Mouse (Mus musculus): ENCODE data around the gene Gm11168. TPM values are rescaled to one million over a fixed set of nuclear protein-coding genes. Genes with fewer than 3 reads are reported as not detected.
"Not testable (repeated sequence)": the region's sequence is repeated elsewhere in the genome, so short reads cannot be mapped to it uniquely, and the experiment has no call there.

Gene Gm11168
- total RNA-seq (2021): not detected
- long read RNA-seq: 0 reads

DNA sequence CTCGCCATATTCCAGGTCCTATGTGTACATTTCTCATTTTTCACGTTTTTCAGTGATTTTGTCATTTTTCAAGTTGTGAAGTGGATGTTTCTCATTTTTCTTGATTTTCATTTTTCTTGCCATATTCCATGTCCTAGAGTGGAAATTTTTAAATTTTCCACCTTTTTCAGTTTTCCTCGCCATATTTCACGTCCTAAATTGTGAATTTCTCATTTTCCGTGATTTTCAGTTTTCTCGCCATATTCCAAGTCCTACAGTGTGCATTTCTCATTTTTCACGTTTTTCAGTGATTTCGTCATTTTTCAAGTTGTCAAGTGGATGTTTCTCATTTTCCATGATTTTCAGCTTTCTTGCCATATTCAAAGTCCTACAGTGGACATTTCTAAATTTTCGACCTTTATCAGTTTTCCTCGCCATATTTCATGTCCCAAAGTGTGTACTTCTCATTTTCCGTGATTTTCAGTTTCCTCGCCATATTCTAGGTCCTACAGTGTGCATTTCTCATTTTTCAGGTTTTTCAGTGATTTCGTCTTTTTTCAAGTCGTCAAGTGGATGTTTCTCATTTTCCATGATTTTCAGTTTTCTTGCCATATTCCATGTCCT, at the start of gene Gm11168:
Gene Gm11168 (plus strand): TSS at position 553 of the 603 bp plus-strand sequence.
- DNase-seq (ENCODE audit: low spot score in 2 of 2): not testable (repeated sequence)

DNA sequence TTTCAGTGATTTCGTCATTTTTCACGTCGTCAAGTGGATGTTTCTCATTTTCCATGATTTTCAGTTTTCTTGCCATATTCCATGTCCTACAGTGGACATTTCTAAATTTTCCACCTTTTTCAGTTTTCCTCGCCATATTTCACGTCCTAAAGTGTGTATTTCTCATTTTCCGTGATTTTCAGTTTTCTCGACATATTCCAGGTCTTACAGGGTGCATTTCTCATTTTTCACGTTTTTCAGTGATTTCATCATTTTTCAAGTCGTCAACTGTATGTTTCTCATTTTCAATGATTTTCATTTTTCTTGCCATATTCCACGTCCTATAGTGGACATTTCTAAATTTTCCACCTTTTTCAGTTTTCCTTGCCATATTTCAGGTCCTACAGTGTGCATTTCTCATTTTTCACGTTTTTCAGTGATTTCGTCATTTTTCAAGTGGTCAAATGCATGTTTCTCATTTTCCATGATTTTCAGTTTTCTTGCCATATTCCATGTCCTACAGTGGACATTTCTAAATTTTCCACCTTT, 2.6 kb upstream of the Gm11168 start, which contains the start of gene Gm10722:
Gene Gm10722 (plus strand): TSS at position 478 of the 528 bp plus-strand sequence.
- DNase-seq (ENCODE audit: low spot score in 2 of 2): peak; percentile 22 to 29

DNA sequence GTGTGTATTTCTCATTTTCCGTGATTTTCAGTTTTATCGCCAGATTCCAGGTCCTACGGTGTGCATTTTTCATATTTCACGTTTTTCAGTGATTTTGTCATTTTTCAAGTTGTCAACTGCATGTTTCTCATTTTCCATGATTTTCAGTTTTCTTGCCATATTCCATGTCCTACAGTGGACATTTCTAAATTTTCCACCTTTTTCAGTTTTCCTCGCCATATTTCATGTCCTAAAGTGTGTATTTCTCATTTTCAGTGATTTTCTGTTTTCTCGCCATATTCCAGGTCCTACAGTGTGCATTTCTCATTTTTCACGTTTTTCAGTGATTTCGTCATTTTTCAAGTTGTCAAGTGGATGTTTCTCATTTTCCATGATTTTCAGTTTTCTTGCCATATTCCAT, 2.1 kb upstream of the Gm11168 start:
- peak; percentile 20 to 33 for DNase-seq (ENCODE audit: low spot score in 2 of 2)

DNA sequence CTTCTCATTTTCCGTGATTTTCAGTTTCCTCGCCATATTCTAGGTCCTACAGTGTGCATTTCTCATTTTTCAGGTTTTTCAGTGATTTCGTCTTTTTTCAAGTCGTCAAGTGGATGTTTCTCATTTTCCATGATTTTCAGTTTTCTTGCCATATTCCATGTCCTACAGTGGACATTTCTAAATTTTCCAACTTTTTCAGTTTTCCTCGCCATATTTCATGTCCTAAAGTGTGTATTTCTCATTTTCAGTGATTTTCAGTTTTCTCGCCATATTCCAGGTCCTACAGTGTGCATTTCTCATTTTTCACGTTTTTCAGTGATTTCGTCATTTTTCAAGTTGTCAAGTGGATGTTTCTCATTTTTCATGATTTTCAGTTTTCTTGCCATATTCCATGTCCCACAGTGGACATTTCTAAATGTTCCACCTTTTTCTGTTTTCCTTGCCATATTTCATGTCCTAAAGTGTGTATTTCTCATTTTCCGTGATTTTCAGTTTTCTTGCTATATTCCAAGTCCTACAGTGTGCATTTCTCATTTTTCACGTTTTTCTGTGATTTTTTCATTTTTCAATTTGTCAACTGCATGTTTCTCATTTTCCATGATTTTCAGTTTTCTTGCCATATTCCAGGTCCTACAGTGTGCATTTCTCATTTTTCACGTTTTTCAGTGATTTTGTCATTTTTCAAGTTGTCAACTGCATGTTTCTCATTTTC, 1.0 kb upstream of the Gm11168 start:
- peak; percentile 100 for DNase-seq (ENCODE audit: low spot score in 2 of 2)

DNA sequence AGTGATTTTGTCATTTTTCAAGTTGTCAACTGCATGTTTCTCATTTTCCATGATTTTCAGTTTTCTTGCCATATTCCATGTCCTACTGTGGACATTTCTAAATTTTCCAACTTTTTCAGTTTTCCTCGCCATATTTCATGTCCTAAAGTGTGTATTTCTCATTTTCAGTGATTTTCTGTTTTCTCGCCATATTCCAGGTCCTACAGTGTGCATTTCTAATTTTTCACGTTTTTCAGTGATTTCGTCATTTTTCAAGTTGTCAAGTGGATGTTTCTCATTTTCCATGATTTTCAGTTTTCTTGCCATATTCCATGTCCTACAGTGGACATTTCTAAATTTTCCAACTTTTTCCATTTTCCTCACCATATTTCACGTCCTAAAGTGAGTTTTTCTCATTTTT, 3.0 kb downstream of the Gm11168 start:
- not testable (repeated sequence) for DNase-seq (ENCODE audit: low spot score in 2 of 2)

DNA sequence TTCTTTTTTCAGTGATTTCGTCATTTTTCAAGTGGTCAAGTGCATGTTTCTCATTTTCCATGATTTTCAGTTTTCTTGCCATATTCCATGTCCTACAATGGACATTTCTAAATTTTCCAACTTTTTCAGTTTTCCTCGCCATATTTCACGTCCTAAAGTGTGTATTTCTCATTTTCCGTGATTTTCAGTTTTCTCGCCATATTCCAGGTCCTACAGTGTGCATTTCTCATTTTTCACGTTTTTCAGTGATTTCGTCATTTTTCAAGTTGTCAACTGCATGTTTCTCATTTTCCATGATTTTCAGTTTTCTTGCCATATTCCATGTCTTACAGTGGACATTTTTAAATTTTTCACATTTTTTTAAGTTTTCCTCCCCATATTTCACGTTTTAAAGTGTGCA, 3.5 kb downstream of the Gm11168 start:
- DNase-seq (ENCODE audit: low spot score in 2 of 2): peak; percentile 95 to 100

DNA sequence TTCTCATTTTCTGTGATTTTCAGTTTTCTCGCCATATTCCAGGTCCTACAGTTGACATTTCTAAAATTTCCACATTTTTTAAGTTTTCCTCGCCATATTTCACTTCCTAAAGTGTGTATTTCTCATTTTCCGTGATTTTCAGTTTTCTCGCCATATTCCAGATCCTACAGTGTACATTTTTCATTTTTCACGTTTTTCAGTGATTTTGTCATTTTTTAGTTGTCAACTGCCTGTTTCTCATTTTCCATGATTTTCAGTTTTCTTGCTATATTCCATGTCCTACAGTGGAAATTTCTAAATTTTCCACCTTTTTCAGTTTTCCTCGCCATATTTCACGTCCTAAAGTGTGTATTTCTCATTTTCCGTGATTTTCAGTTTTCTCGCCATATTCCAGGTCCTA, 4.1 kb downstream of the Gm11168 start:
- DNase-seq (ENCODE audit: low spot score in 2 of 2): not testable (repeated sequence)

DNA sequence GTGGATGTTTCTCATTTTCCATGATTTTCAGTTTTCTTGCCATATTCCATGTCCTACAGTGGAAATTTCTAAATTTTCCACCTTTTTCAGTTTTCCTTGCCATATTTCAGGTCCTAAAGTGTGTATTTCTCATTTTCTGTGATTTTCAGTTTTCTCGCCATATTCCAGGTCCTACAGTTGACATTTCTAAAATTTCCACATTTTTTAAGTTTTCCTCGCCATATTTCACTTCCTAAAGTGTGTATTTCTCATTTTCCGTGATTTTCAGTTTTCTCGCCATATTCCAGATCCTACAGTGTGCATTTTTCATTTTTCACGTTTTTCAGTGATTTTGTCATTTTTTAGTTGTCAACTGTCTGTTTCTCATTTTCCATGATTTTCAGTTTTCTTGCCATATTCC, 6.2 kb downstream of the Gm11168 start:
- not testable (repeated sequence) for DNase-seq (ENCODE audit: low spot score in 2 of 2)

DNA sequence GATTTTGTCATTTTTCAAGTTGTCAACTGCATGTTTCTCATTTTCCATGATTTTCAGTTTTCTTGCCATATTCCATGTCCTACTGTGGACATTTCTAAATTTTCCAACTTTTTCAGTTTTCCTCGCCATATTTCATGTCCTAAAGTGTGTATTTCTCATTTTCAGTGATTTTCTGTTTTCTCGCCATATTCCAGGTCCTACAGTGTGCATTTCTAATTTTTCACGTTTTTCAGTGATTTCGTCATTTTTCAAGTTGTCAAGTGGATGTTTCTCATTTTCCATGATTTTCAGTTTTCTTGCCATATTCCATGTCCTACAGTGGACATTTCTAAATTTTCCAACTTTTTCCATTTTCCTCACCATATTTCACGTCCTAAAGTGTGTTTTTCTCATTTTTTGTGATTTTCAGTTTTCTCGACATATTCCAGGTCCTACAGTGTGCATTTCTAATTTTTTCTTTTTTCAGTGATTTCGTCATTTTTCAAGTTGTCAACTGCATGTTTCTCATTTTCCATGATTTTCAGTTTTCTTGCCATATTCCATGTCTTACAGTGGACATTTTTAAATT, 9.0 kb downstream of the Gm11168 start:
- not testable (repeated sequence) for DNase-seq (ENCODE audit: low spot score in 2 of 2)

DNA sequence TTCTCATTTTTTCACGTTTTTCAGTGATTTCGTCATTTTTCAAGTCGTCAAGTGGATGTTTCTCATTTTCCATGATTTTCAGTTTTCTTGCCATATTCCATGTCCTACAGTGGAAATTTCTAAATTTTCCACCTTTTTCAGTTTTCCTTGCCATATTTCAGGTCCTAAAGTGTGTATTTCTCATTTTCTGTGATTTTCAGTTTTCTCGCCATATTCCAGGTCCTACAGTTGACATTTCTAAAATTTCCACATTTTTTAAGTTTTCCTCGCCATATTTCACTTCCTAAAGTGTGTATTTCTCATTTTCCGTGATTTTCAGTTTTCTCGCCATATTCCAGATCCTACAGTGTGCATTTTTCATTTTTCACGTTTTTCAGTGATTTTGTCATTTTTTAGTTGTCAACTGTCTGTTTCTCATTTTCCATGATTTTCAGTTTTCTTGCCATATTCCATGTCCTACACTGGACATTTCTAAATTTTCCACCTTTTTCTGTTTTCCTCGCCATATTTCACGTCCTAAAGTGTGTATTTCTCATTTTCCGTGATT, 9.7 kb downstream of the Gm11168 start, which contains the start of gene Gm10721:
Gene Gm10721 (plus strand): TSS at position 408 of the 547 bp plus-strand sequence.
- DNase-seq (ENCODE audit: low spot score in 2 of 2): not testable (repeated sequence)

DNA sequence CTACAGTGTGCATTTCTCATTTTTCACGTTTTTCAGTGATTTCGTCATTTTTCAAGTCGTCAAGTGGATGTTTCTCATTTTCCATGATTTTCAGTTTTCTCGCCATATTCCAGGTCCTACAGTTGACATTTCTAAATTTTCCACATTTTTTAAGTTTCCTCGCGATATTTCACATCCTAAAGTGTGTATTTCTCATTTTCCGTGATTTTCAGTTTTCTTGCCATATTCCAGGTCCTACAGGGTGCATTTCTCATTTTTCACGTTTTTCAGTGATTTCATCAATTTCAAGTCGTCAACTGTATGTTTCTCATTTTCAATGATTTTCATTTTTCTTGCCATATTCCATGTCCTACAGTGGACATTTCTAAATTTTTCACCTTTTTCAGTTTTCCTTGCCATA, 12.2 kb downstream of the Gm11168 start, which contains the start of gene Gm10720:
Gene Gm10720 (plus strand): TSS at position 301 of the 400 bp plus-strand sequence.
- DNase-seq (ENCODE audit: low spot score in 2 of 2): not testable (repeated sequence)

DNA sequence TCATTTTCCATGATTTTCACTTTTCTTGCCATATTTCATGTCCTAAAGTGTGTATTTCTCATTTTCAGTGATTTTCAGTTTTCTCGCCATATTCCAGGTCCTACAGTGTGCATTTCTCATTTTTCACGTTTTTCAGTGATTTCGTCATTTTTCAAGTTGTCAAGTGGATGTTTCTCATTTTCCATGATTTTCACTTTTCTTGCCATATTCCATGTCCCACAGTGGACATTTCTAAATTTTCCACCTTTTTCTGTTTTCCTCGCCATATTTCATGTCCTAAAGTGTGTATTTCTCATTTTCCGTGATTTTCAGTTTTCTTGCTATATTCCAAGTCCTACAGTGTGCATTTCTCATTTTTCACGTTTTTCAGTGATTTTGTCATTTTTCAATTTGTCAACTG, 12.8 kb downstream of the Gm11168 start:
- peak in 1 of 2 experiments; percentile 1 for DNase-seq (ENCODE audit: low spot score in 2 of 2)

DNA sequence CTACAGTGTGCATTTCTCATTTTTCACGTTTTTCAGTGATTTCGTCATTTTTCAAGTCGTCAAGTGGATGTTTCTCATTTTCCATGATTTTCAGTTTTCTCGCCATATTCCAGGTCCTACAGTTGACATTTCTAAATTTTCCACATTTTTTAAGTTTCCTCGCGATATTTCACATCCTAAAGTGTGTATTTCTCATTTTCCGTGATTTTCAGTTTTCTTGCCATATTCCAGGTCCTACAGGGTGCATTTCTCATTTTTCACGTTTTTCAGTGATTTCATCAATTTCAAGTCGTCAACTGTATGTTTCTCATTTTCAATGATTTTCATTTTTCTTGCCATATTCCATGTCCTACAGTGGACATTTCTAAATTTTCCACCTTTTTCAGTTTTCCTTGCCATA, 14.0 kb downstream of the Gm11168 start, which contains the start of gene Gm10719:
Gene Gm10719 (plus strand): TSS at position 301 of the 400 bp plus-strand sequence.
- not testable (repeated sequence) for DNase-seq (ENCODE audit: low spot score in 2 of 2)

DNA sequence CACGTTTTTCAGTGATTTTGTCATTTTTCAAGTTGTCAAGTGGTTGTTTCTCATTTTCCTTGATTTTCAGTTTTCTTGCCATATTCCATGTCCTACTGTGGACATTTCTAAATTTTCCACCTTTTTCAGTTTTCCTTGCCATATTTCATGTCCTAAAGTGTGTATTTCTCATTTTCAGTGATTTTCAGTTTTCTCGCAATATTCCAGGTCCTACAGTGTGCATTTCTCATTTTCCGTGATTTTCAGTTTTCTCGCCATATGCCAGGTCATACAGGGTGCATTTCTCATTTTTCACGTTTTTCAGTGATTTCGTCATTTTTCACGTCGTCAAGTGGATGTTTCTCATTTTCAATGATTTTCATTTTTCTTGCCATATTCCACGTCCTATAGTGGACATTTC, 15.8 kb downstream of the Gm11168 start:
- DNase-seq (ENCODE audit: low spot score in 2 of 2): peak; percentile 4 to 52

DNA sequence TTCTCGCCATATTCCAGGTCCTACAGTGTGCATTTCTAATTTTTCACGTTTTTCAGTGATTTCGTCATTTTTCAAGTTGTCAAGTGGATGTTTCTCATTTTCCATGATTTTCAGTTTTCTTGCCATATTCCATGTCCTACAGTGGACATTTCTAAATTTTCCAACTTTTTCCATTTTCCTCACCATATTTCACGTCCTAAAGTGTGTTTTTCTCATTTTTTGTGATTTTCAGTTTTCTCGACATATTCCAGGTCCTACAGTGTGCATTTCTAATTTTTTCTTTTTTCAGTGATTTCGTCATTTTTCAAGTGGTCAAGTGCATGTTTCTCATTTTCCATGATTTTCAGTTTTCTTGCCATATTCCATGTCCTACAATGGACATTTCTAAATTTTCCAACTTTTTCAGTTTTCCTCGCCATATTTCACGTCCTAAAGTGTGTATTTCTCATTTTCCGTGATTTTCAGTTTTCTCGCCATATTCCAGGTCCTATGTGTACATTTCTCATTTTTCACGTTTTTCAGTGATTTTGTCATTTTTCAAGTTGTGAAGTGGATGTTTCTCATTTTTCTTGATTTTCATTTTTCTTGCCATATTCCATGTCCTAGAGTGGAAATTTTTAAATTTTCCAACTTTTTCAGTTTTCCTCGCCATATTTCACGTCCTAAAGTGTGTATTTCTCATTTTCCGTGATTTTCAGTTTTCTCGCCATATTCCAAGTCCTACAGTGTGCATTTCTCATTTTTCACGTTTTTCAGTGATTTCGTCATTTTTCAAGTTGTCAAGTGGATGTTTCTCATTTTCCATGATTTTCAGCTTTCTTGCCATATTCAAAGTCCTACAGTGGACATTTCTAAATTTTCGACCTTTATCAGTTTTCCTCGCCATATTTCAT, 16.9 kb downstream of the Gm11168 start:
- DNase-seq (ENCODE audit: low spot score in 2 of 2): peak; percentile 42 to 70

DNA sequence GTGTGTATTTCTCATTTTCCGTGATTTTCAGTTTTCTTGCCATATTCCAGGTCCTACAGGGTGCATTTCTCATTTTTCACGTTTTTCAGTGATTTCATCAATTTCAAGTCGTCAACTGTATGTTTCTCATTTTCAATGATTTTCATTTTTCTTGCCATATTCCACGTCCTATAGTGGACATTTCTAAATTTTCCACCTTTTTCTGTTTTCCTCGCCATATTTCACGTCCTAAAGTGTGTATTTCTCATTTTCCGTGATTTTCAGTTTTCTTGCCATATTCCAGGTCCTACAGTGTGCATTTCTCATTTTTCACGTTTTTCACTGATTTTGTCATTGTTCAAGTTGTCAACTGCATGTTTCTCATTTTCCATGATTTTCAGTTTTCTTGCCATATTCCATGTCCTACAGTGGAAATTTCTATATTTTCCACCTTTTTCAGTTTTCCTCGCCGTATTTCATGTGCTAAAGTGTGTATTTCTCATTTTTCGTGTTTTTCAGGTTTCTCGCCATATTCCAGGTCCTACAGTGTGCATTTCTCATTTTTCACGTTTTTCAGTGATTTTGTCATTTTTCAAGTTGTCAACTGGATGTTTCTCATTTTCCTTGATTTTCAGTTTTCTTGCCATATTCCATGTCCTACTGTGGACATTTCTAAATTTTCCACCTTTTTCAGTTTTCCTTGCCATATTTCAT, 19.3 kb downstream of the Gm11168 start:
- DNase-seq (ENCODE audit: low spot score in 2 of 2): peak; percentile 78 to 83

DNA sequence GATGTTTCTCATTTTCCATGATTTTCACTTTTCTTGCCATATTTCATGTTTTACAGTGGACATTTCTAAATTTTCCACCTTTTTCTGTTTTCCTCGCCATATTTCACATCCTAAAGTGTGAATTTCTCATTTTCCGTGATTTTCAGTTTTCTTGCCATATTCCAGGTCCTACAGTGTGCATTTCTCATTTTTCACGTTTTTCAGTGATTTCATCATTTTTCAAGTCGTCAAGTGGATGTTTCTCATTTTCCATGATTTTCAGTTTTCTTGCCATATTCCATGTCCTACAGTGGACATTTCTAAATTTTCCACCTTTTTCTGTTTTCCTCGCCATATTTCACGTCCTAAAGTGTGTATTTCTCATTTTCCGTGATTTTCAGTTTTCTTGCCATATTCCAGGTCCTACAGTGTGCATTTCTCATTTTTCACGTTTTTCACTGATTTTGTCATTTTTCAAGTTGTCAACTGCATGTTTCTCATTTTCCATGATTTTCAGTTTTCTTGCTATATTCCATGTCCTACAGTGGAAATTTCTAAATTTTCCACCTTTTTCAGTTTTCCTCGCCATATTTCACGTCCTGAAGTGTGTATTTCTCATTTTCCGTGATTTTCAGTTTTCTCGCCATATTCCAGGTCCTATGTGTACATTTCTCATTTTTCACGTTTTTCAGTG, 20.3 kb downstream of the Gm11168 start, which contains the start of gene Gm10718:
Gene Gm10718 (plus strand): TSS at position 236 of the 673 bp plus-strand sequence.
- peak; percentile 10 to 67 for DNase-seq (ENCODE audit: low spot score in 2 of 2)

DNA sequence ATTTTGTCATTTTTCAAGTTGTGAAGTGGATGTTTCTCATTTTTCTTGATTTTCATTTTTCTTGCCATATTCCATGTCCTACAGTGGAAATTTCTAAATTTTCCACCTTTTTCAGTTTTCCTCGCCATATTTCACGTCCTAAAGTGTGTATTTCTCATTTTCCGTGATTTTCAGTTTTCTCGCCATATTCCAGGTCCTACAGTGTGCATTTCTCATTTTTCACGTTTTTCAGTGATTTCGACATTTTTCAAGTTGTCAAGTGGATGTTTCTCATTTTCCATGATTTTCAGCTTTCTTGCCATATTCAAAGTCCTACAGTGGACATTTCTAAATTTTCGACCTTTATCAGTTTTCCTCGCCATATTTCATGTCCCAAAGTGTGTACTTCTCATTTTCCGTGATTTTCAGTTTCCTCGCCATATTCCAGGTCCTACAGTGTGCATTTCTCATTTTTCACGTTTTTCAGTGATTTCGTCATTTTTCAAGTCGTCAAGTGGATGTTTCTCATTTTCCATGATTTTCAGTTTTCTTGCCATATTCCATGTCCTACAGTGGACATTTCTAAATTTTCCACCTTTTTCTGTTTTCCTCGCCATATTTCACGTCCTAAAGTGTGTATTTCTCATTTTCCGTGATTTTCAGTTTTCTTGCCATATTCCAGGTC, 21.0 kb downstream of the Gm11168 start:
- DNase-seq (ENCODE audit: low spot score in 2 of 2): peak; percentile 65 to 100

Data from layer of hippocampus, adult 18-20 months (tissue).